Mouse (Mus musculus) hindbrain, embryonic 15.5 days (tissue): Measurements from ENCODE around the gene Ntm. TPM values are rescaled to one million over a fixed set of nuclear protein-coding genes. Genes with fewer than 3 reads are reported as not detected.

Experiments
- ATAC-seq: fragments of 200-750 bp; cut with Nextera tagmentation; 2 replicates; pipeline ENCODE4 v1.8.0; 2017; ENCODE audit warnings: low read depth, moderate number of reproducible peaks, moderate TSS enrichment; ENCODE audit not compliant: low FRiP score
- H3K27ac ChIP-seq: fragments of 300-500 bp; sonication (generic); replicated peaks from 2 replicates; pipeline ENCODE4 v1.5.1; 2015; ENCODE audit warnings: mild to moderate bottlenecking, inconsistent platforms
- H3K27me3 ChIP-seq: fragments of 300-500 bp; sonication (generic); 2 replicates; pipeline ENCODE4 v1.6.1; 2015; ENCODE audit warnings: control low read depth, inconsistent platforms
- H3K36me3 ChIP-seq: fragments of 300-500 bp; sonication (generic); 2 replicates; pipeline ENCODE4 v1.6.1; 2015; ENCODE audit warnings: control low read depth, inconsistent platforms
- H3K4me1 ChIP-seq: fragments of 300-500 bp; sonication (generic); replicated peaks from 2 replicates; pipeline ENCODE4 v1.6.1; 2015; ENCODE audit warnings: control low read depth, inconsistent platforms
- H3K4me2 ChIP-seq: fragments of 300-500 bp; sonication (generic); 2 replicates; pipeline ENCODE4 v1.6.1; 2015; ENCODE audit warnings: moderate library complexity, mild to moderate bottlenecking, inconsistent platforms
- H3K4me3 ChIP-seq: fragments of 300-500 bp; sonication (generic); 2 replicates; pipeline ENCODE4 v1.5.1; 2015; ENCODE audit warnings: mild to moderate bottlenecking, inconsistent platforms
- H3K9ac ChIP-seq: fragments of 300-500 bp; sonication (generic); 2 replicates; pipeline ENCODE4 v1.6.1; 2015; ENCODE audit warnings: inconsistent platforms
- H3K9me3 ChIP-seq: fragments of 300-500 bp; sonication (generic); 2 replicates; pipeline ENCODE4 v1.6.1; 2016; ENCODE audit warnings: control low read depth, inconsistent platforms
- WGBS: fragments of 180-500 bp; shearing (Covaris S2); methylation state at CpG from one replicate; pipeline ENCODE4 v1.1.7; 2015; 5-methylcytosine and 5-hydroxymethylcytosine counted together
- polyA plus RNA-seq: library from polyadenylated mRNA; unstranded; fragments of >200 nt; fragmentation: Nextera tagmentation; extraction: Ambion mirVana; gene quantifications from 2 replicates; pipeline ENCODE4 v1.2.1, GENCODE M21; 2015

Gene Ntm
- polyA plus RNA-seq, 1 experiment from 2014 or later = 250 TPM

GRCm38 (mm10) chr9:29534304-29534703 is 428.6 kb downstream of the Ntm start:
- Histone ChIP-seq H3K27me3 (no peaks in the 10 kb centered on the region), H3K9me3 (no peaks in the 10 kb centered on the region), H3K4me2 (no peak overlapping the region), H3K4me1 (peaks cover 14% of the 10 kb centered on the region), H3K36me3 (no peaks in the 10 kb centered on the region), H3K9ac (no peak overlapping the region), H3K27ac (no peak overlapping the region), H3K4me3 (no peak overlapping the region)
- 37% methylated on average over 7 of the region's 7 CpGs for WGBS
- ATAC-seq = no peak

- Histone ChIP-seq H3K36me3 (no peaks in the 10 kb centered on the region), H3K4me3 (no peak overlapping the region), H3K9ac (no peak overlapping the region), H3K9me3 (no peaks in the 10 kb centered on the region), H3K4me2 (no peak overlapping the region), H3K4me1 (peaks cover 14% of the 10 kb centered on the region), H3K27ac (no peak overlapping the region), H3K27me3 (no peaks in the 10 kb centered on the region)
- 21% methylated on average over 1 of the region's 1 CpGs for WGBS
- no peak for ATAC-seq
Observed at GRCm38 (mm10) chr9:29533556-29533955, 429.4 kb downstream of the Ntm start.

- no peak overlapping the region for H3K4me3 ChIP-seq
- H3K27ac ChIP-seq = no peak overlapping the region
- H3K9ac ChIP-seq = no peak overlapping the region
- no peak for ATAC-seq
- H3K36me3 ChIP-seq = no peaks in the 10 kb centered on the region
- H3K4me2 ChIP-seq = no peak overlapping the region
- no peaks in the 10 kb centered on the region for H3K27me3 ChIP-seq
- no peaks in the 10 kb centered on the region for H3K9me3 ChIP-seq
- 85% methylated on average over 6 of the region's 6 CpGs for WGBS
- H3K4me1 ChIP-seq = peaks cover 14% of the 10 kb centered on the region
Observed at GRCm38 (mm10) chr9:29531147-29531917, 431.6 kb downstream of the Ntm start.

- no peak overlapping the region for H3K4me3 ChIP-seq
- H3K9me3 ChIP-seq = no peaks in the 10 kb centered on the region
- H3K4me1 ChIP-seq = peaks cover 11% of the 10 kb centered on the region
- no peak for ATAC-seq
- H3K36me3 ChIP-seq = no peaks in the 10 kb centered on the region
- 54% methylated on average over 1 of the region's 1 CpGs for WGBS
- H3K9ac ChIP-seq = no peak overlapping the region
- 0 out of 2 replicates have a peak overlapping the region, but pooled peaks have one; percentile 24 for H3K27ac ChIP-seq
- no peaks in the 10 kb centered on the region for H3K27me3 ChIP-seq
- H3K4me2 ChIP-seq = no peak overlapping the region
Observed at GRCm38 (mm10) chr9:29524109-29524508, 438.8 kb downstream of the Ntm start.

GRCm38 (mm10) chr9:29523221-29523620 is 439.7 kb downstream of the Ntm start:
- Histone ChIP-seq H3K27ac (peak overlapping the region; percentile 21; the same call in 1 of the 2 replicates), H3K36me3 (no peaks in the 10 kb centered on the region), H3K9ac (no peak overlapping the region), H3K4me2 (no peak overlapping the region), H3K9me3 (no peaks in the 10 kb centered on the region), H3K4me1 (peaks cover 11% of the 10 kb centered on the region), H3K4me3 (no peak overlapping the region), H3K27me3 (no peaks in the 10 kb centered on the region)
- ATAC-seq = peak; percentile 76
- 43% methylated on average over 3 of the region's 3 CpGs for WGBS

GRCm38 (mm10) chr9:29519181-29519580 is 443.8 kb downstream of the Ntm start:
- no peak for ATAC-seq
- Histone ChIP-seq H3K36me3 (no peaks in the 10 kb centered on the region), H3K27me3 (no peaks in the 10 kb centered on the region), H3K4me2 (no peak overlapping the region), H3K4me1 (peaks cover 31% of the 10 kb centered on the region), H3K9ac (no peak overlapping the region), H3K4me3 (no peak overlapping the region), H3K9me3 (no peaks in the 10 kb centered on the region), H3K27ac (no peak overlapping the region)
- WGBS = 62% methylated on average over 2 of the region's 2 CpGs

- WGBS = 42% methylated on average over 2 of the region's 2 CpGs
- no peak for ATAC-seq
Observed at GRCm38 (mm10) chr9:29516688-29517087, 446.3 kb downstream of the Ntm start.

GRCm38 (mm10) chr9:29514588-29515356 is 448.2 kb downstream of the Ntm start:
- H3K4me1 ChIP-seq = peaks cover 20% of the 10 kb centered on the region
- H3K4me2 ChIP-seq = peak overlapping the region; percentile 11; the same call in 1 of the 2 replicates
- H3K9me3 ChIP-seq = no peaks in the 10 kb centered on the region
- no peak overlapping the region; the same call in 1 of the 2 replicates for H3K27ac ChIP-seq
- no peak overlapping the region for H3K4me3 ChIP-seq
- peak; percentile 56; the same call in 1 of the 2 replicates for ATAC-seq
- 28% methylated on average over 17 of the region's 17 CpGs for WGBS
- H3K9ac ChIP-seq = no peak overlapping the region
- no peaks in the 10 kb centered on the region for H3K36me3 ChIP-seq
- H3K27me3 ChIP-seq = no peaks in the 10 kb centered on the region

More at GRCm38 (mm10) chr9:29516688-29517087, 446.3 kb downstream of the Ntm start:
- Histone ChIP-seq H3K4me1 (peaks cover 20% of the 10 kb centered on the region), H3K36me3 (no peaks in the 10 kb centered on the region), H3K4me2 (no peak overlapping the region), H3K9me3 (no peaks in the 10 kb centered on the region), H3K27me3 (no peaks in the 10 kb centered on the region), H3K9ac (no peak overlapping the region), H3K27ac (no peak overlapping the region; the same call in 1 of the 2 replicates), H3K4me3 (no peak overlapping the region)

GRCm38 (mm10) chr9:29496002-29496401 is 466.9 kb downstream of the Ntm start:
- no peak overlapping the region for H3K4me2 ChIP-seq
- WGBS = 47% methylated on average over 2 of the region's 2 CpGs
- no peak overlapping the region for H3K27ac ChIP-seq
- 0 out of 2 replicates have a peak, but pooled peaks cover 4% of the 10 kb centered on the region for H3K4me1 ChIP-seq
- H3K4me3 ChIP-seq = no peak overlapping the region
- H3K27me3 ChIP-seq = no peaks in the 10 kb centered on the region
- no peak for ATAC-seq
- no peak overlapping the region for H3K9ac ChIP-seq
- H3K36me3 ChIP-seq = no peaks in the 10 kb centered on the region
- 0 out of 2 replicates have a peak, but pooled peaks cover 5% of the 10 kb centered on the region for H3K9me3 ChIP-seq

GRCm38 (mm10) chr9:29482272-29482671 is 480.7 kb downstream of the Ntm start:
- 91% methylated on average over 2 of the region's 2 CpGs for WGBS
- Histone ChIP-seq H3K4me2 (no peak overlapping the region), H3K9ac (no peak overlapping the region), H3K4me3 (no peak overlapping the region), H3K4me1 (peaks cover 7% of the 10 kb centered on the region), H3K9me3 (no peaks in the 10 kb centered on the region), H3K36me3 (no peaks in the 10 kb centered on the region), H3K27ac (no peak overlapping the region), H3K27me3 (no peaks in the 10 kb centered on the region)
- no peak for ATAC-seq

- Histone ChIP-seq H3K4me1 (peaks cover 13% of the 10 kb centered on the region), H3K27me3 (no peaks in the 10 kb centered on the region), H3K9ac (no peak overlapping the region), H3K27ac (no peak overlapping the region), H3K4me3 (no peak overlapping the region), H3K9me3 (no peaks in the 10 kb centered on the region), H3K4me2 (no peak overlapping the region), H3K36me3 (no peaks in the 10 kb centered on the region)
- 84% methylated on average over 10 of the region's 10 CpGs for WGBS
- no peak for ATAC-seq
Observed at GRCm38 (mm10) chr9:29479051-29479450, 483.9 kb downstream of the Ntm start.

GRCm38 (mm10) chr9:29477219-29477618 is 485.7 kb downstream of the Ntm start:
- H3K4me2 ChIP-seq = no peak overlapping the region
- H3K27ac ChIP-seq = no peak overlapping the region
- H3K9me3 ChIP-seq = no peaks in the 10 kb centered on the region
- peak overlapping the region; percentile 29; the same call in 1 of the 2 replicates for H3K9ac ChIP-seq
- peaks cover 13% of the 10 kb centered on the region for H3K4me1 ChIP-seq
- H3K4me3 ChIP-seq = no peak overlapping the region
- H3K27me3 ChIP-seq = no peaks in the 10 kb centered on the region
- 27% methylated on average over 6 of the region's 6 CpGs for WGBS
- no peaks in the 10 kb centered on the region for H3K36me3 ChIP-seq
- ATAC-seq = no peak
